Mouse (Mus musculus) gastrocnemius, postnatal 36 days (tissue): ENCODE data around the gene Safb2. TPM values are rescaled to one million over a fixed set of nuclear protein-coding genes. Genes with fewer than 3 reads are reported as not detected.
A peak's percentile ranks its signal among the peaks of the same experiment; 100 is the strongest.

Source experiments
- DNase-seq, 2 experiments: peaks; one replicate each; pipeline ENCODE4 v3.0.0; 2022
- intact Hi-C: fragments of 180-260 bp; cut with DNase I; formaldehyde crosslinking; loops from one replicate; pipeline ENCODE4 v1.15.1; 2025
- total RNA-seq, 2 experiments: library from RNA; stranded (reverse); gene quantifications; 2 replicates each; pipeline ENCODE4 v1.2.3; 2021

The Safb2 gene
- total RNA-seq, 2 experiments from 2014 or later: 29.6 to 34.2 TPM

DNA sequence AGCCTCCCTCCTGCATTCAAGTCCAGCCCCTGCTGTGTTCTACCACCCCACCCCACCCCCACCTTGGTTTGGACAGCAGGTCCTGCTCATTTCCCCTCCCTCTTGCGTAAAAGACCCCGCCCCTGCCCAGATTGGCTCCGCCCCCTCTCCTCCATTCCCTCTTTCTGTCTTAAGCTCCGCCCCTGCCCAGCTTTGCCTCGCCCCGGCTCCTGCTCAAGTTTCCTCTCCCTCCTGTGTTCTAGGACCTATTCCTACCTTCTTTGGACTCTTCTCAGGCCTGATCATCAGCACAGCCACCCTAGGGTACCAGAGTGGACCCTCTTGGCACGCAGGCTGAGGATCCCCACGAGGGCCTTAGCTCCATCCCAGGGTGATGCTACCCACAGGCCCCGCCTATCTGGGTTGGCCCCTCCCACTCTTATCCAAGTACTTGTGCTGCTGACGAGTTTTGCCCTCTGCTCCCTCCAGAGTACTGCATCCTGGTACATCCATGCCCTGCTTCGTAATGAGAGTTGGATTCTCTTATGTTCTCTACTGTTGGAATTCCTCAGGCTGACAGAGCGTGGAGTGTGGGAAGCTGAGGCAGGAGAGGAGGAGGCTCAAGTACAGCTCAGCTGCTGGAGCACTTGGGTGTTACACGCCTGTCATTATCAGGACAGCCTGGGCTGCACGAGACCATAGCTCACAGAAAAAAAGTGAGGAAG, 27.6 kb upstream of the Safb2 start:
- no peak for DNase-seq
- intact Hi-C loops: loop anchor here (5.0 kb wide), 2 partner anchors 55 to 145 kb away; partner anchors contain the start of gene Nrtn

DNA sequence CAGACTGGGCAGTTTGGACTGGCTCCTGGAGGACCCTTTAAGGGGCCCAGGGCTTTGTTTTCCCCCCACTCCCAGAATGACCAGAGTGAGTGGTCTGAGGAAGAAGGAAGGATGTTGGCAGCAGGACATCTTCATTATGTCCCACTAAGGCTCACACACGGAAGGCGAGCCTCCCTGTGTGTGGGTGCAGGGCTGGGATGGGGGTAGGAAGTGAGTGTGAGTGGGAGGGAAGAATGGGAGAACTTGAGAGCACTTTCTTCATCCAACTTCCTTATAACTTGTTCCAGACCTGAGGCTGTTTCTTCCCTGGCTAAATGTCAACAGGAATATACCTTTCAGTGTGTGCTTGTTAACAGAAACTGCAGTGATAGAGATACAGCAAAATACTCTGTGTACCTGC, 26.9 kb upstream of the Safb2 start:
- no peak for DNase-seq
- intact Hi-C loops: loop anchor here (5.0 kb wide), 2 partner anchors 56 to 146 kb away; partner anchors contain the start of gene Nrtn

DNA sequence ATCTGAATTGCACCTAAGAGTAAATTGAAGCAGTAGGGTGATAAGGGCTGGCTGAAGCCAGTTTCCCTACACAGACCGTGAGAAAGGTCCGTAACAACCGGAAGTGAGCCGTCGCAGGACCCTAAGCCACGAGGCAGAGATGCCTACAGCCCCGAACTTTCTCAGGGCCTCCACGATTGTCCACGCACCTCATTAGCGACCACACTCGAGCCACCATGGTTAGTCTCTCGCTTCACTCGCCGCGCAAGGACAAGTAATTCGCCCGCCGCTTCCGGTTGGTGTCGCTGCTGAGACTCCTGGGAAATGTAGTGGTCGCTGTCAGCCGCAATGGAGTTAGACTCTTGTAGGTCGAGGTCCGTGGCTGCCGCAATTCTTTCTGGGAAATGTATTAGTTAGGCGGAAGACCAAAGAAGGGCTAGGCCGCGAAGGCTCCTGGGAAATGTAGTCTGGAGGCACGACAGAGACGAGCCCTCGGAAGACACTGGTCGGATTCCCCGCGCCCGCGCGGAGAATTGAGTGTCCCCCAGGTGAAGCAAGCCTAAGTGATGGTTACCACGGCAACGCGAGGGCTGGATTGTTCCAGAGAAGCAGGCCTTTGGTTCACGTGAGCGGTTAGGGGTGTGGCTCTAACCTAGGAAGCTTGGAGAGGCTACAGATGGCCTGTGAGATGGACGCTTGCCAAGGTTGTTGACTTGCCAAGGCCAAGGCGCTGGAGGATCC, 25.2 kb upstream of the Safb2 start, which contains the start of gene 2410015M20Rik:
Gene 2410015M20Rik (minus strand): TSS at position 320 of the 720 bp plus-strand sequence.
- DNase-seq: peak; percentile 92 to 93
- intact Hi-C loops: loop anchor here (5.0 kb wide), 2 partner anchors 58 to 148 kb away; partner anchors contain the start of gene Nrtn

- no peak for DNase-seq
- intact Hi-C loops: no loop called here
Observed at GRCm38 (mm10) chr17:56608699-56609098, 24.3 kb upstream of the Safb2 start.

DNA sequence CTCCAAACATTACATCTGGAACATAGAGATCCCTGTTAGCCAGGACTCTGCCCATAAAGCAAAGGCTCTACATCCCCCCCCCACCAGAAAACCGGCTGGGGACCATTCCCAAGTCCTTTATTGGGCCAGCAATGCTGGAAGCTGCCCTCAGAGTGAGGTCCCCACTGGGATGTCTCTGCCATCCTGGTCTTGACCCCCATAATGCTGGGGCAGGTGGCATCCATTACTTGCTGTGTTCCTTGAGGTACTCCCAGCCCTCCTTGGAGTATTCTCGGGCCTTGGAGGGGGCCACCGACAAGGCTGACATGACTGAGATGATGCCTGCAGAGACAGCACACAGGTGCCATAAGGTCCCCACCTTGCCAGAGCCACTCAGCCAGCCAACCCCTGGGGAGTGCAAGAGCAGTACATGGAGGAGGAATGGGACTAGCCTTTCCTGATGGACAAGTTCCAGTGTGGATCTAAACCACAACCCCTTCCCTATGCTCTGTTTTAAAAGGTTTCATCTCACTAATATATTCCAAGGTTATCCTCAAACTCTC, 23.2 kb upstream of the Safb2 start:
- DNase-seq: no peak
- intact Hi-C loops: loop anchor here (2.0 kb wide), 1 partner anchor 15 kb away; no protein-coding TSS in a partner anchor

GRCm38 (mm10) chr17:56605431-56605830, 21.0 kb upstream of the Safb2 start:
- intact Hi-C loops: no loop called here
- no peak for DNase-seq

- intact Hi-C loops: no loop called here
- no peak for DNase-seq
Observed at GRCm38 (mm10) chr17:56604422-56604821, 20.0 kb upstream of the Safb2 start.

DNA sequence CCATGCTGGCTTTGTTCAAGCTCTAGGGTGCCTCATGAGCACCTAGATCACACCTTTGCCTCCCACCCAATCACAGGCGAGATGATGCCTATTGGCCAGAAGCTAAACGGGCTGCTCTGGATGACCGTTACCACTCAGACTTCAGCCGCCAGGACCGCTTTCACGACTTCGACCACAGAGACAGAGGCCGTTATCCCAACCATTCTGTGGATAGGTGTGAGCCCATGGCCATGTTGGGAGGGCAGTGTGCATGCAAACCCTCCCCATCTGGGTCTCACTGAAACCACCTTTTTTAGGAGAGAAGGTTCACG, 19.6 kb upstream of the Safb2 start:
- intact Hi-C loops: no loop called here

DNA sequence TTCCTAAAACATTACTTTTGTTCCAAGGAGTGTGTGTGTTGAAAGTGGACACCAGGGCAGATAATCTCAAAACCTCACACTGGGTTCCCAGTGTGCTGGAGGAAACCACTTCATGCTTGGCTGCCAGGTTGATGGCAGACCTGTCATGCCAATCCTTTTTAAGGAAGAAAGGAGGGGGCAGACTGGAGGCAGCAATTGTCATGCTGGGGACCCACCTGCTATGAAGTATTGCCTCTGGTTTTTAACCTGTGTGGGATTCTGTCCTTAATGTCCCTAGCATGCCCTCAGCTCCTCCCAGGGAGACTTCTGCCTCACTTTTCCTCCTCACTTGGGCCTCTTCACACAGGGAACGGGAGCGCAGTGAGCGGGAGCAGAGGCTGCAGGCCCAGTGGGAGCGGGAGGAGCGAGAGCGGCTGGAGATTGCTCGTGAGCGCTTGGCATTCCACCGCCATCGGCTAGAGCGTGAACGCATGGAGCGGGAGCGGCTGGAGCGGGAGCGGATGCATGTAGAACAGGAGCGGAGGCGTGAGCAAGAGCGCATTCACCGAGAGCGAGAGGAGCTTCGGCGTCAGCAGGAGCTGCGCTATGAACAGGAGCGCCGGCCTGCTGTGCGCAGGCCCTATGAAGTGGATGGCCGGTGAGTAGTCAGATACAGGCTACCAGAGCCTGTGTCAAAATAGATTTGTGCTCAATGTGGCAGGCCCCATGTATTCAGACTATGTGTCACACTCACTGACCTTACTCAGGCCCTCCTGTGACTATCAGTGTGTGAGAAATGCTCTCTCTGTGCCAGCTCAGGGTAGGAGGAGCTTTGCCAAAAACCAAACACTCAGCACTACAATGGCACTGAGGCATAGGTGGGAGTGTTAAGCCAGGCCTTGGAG, 19.0 kb upstream of the Safb2 start:
- no peak for DNase-seq
- intact Hi-C loops: no loop called here

More for the DNA sequence above, 19.6 kb upstream of the Safb2 start:
- DNase-seq: no peak

DNA sequence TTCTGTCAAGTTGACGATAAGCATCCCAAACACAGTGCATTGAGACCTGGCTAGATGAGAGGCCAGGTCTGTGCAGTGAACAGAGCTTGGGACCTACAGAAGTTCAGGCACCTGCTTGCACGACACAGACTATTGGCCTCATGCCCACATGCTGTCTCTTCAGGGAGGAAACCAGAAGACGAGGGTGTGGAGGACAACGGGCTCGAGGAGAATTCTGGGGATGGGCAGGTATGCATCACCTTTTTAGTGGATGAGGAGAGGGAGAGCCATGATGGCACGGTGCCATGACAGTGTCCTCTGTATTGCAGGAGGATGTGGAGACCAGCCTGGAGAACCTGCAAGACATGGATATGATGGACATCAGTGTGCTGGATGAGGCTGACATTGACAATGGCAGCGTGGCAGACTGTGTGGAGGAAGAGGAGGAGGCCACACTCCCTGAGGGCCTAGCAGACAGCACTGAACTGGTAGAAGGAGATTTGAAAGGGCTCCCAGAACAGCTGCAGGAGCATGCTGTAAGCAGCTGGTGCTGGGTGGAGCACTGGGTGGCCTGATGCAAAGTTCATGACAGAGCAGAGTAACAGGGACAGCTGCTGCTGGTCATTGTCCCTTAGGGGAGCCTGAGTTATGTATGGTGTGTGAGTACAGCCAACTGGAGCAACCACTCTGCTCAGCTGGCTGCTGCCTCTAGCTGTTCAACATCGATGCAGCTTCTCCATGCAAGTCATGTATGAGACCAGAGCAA, 9.3 kb upstream of the Safb2 start:
- DNase-seq: no peak
- intact Hi-C loops: loop anchor here (2.0 kb wide), 1 partner anchor 13 kb away; no protein-coding TSS in a partner anchor

GRCm38 (mm10) chr17:56592553-56592952, 8.2 kb upstream of the Safb2 start:
- intact Hi-C loops: loop anchor here (2.0 kb wide), 1 partner anchor 14 kb away; no protein-coding TSS in a partner anchor
- no peak for DNase-seq

DNA sequence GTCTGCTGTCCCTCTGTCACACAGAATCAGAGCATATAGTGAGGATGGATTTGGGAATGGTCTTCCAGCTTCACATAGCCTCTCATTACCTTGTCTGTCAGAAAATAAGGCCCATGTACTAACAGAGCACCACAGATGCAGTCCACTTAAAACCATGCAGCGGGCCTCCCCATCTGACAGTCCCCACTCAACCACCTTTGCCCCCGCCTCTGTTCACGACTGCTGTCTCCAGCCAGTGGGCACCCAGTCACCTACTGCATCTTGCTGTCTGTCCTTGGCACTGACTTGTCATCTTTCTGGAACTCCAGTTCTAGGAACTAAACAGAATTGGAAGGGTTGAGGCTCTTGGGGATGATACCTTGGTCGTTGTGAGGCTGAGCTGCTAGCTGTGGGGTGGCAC, 4.5 kb upstream of the Safb2 start:
- intact Hi-C loops: no loop called here

GRCm38 (mm10) chr17:56587773-56588172, 3.4 kb upstream of the Safb2 start:
- intact Hi-C loops: no loop called here
- DNase-seq: no peak

More for the DNA sequence above, 4.5 kb upstream of the Safb2 start:
- DNase-seq: no peak

DNA sequence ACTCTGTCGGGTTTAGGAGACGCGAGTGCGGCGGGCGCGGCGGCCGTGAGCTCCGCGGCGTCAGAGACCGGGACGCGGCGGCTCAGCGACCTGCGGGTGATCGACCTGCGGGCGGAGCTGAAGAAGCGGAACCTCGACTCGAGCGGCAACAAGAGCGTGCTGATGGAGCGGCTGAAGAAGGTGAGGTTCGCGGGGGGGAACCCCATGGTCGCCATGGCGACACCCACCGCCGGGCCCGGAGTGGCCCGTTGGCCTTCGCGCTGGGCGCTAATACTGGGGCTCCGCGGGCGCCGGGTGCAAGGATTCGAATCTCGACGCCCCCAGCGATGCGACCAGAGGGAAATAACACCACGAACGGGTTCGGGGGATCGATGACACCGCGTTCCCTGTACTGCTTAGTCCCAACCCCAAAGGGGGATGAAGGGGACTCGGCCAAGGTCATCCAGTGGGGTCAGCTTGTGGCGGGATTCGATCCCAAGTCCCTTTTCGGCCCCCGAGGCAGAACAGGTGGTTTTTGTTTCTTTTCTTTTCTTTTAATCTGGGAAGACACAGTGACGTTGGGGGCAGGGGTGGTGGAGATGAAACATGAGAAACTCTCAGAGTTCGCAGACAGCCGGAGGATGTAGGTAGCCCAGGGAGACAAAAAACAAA, 911 bp upstream of the Safb2 start:
- peak; percentile 34 to 56 for DNase-seq

DNA sequence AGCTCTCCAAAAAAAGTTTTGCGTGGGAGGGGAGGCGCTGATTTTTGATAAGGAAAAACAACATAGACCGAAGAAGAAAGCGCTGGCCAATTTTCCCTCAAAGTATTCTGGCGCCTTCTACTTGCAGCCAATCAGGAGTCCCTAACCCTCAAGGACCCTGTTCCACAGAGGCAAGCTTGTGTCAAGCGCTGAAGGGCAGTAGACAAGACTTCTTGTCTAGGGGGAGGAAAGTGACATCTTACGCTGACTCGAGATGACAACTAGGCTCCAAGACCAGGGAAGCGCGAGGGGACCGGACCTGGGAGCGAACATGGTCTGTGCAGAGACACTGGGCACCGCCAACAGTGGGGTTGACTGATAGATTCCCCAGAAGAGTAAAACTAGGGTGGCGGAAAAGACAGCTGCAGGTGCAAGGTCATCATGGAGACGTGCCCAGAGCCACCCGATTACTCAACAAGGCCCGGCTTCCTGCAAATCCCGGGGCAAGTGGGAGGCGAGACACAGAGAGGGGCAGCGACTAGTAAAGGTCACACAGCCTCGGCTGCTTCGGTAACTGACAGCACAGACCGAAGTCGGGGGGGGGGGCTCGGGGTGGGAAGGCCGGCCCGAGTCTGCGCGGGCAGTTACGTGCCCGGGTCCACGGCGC, 651 bp downstream of the Safb2 start:
- DNase-seq: peak in 1 of 2 experiments; percentile 50
- intact Hi-C loops: no loop called here

More for the DNA sequence above, 911 bp upstream of the Safb2 start:
- intact Hi-C loops: no loop called here

DNA sequence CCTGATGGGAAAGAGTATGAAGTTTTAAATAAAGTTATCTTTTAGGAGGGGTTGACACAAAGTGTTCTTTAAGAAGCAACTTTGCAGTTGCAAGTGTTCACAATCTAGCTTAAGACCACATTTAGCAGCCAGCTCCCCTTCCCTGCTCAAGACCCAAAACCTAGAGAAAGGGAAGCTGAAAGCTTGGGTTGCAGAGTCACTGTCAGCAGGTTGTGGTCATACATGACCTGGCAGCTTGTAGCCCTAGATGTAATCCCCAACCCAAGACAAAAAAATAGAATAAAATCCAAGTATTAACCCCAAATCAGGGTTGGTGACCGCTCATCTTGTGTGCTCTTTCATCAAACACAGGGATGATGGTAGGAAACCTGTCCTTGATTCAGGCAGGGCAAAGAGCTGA, 1.3 kb downstream of the Safb2 start:
- DNase-seq: no peak
- intact Hi-C loops: no loop called here

DNA sequence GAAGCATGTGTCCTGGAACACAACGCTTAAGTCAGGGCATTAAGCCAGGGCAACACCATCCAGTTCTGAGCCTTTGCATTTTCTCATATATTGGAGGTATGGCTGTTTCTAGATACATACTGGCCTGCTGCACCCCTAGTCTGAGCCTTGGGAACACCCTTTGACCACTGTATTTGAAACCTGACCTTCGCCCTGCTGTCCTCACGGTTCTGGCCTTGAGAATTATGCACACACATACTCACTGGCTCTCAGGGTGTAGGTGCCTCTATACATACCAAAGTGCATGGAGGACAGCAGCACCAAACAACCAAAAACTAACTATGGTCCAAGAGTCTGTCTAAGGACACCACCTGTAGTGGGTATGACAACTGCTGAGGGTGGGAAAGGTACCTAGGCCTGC, 11.4 kb downstream of the Safb2 start:
- DNase-seq: no peak
- intact Hi-C loops: no loop called here

DNA sequence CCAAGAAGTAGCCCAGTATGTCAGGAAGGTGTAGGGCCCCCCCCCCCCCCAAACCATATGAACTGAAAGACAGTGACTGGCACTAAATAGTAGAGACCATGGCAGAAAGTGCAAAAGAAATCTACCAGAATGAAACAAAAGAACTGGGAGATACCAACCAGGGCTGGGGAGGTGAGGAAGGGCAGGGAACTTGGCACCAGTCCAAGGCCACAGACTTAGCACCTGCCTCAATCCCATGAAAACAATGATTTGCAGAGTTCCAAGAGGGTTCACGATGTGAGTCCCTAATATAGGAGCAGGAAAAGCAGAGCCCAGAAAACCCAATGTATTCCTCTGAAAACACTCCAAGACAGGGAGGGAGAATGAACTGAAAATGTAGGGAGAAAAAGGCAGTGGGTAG, 12.2 kb downstream of the Safb2 start:
- intact Hi-C loops: no loop called here
- DNase-seq: no peak

- intact Hi-C loops: no loop called here
- DNase-seq: no peak
Observed at GRCm38 (mm10) chr17:56570287-56570686, 14.1 kb downstream of the Safb2 start.
